Mouse (Mus musculus) large intestine, adult 2 months (tissue): ENCODE measurements around the gene Cldn9. TPM values are rescaled to one million over a fixed set of nuclear protein-coding genes. Genes with fewer than 3 reads are reported as not detected.

ENCODE experiments used
- DNase-seq: peaks from one replicate; pipeline ENCODE4 v3.0.0-alpha.2; 2012; ENCODE audit warnings: low read depth, low spot score
- WGBS: fragments of 180-500 bp; shearing (Covaris S2); methylation state at CpG from one replicate; pipeline ENCODE4 v1.1.7; 2018; 5-methylcytosine and 5-hydroxymethylcytosine counted together
- polyA plus RNA-seq: library from polyadenylated mRNA; depleted of rRNA; stranded (reverse); fragments of >200 nt; gene quantifications from 2 replicates; pipeline ENCODE4 v1.2.3, GENCODE M21; 2012

Cldn9 gene
- polyA plus RNA-seq, 1 experiment: 0.15 TPM

- WGBS: 84% methylated on average over 3 of the region's 3 CpGs
- no peak for DNase-seq
Observed at GRCm38 (mm10) chr17:23682530-23682929, 1.3 kb downstream of the Cldn9 start.

- WGBS: 33% methylated on average over 4 of the region's 4 CpGs
- no peak for DNase-seq
Observed at GRCm38 (mm10) chr17:23682092-23682491, 1.7 kb downstream of the Cldn9 start.

DNA sequence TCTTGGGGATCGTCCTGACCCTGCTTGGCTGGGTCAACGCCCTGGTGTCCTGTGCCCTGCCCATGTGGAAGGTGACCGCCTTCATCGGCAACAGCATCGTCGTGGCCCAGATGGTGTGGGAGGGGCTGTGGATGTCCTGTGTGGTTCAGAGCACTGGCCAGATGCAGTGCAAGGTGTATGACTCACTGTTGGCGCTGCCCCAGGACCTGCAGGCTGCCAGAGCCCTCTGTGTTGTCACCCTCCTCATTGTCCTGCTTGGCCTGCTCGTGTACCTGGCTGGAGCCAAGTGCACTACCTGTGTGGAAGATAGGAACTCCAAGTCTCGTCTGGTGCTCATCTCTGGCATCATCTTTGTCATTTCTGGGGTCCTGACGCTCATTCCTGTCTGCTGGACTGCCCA is 2.7 kb downstream of the Cldn9 start:
- no peak for DNase-seq
- WGBS: 29% methylated on average over 10 of the region's 10 CpGs

- DNase-seq: no peak
- WGBS: 77% methylated on average over 9 of the region's 9 CpGs
Observed at GRCm38 (mm10) chr17:23680336-23680735, 3.5 kb downstream of the Cldn9 start.

GRCm38 (mm10) chr17:23679127-23679835 is 4.5 kb downstream of the Cldn9 start, which contains the start of gene Cldn6:
Gene Cldn6 (plus strand): TSS chr17:23679249.
- DNase-seq: no peak
- WGBS: 15% methylated on average over 38 of the region's 38 CpGs

DNA sequence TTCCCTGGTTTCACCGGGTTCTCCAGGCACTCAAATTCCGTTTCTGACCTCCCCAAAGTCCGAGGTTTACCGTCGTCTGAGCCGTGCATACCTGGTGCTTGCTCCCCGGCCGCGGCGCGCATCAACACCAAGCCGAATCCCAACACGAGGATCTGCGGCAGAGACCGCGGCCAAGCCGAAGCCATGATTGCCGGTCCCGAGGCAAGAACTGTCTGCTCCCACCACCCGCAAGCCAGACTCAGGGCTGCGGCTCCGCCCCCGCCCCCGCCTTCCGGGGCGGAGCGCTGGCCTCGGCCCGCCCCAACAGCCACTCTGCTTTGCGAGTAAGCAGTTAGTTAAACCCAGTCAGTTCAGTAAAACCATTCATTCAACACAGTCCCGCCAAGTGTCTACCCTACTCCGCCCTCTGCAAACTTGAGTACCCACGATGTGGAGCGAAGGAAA is 6.6 kb downstream of the Cldn9 start, which contains the start of gene Tnfrsf12a:
Gene Tnfrsf12a (minus strand): TSS at position 233 of the 444 bp plus-strand sequence.
- WGBS: under 1% methylated on average over 34 of the region's 34 CpGs
- DNase-seq: no peak

DNA sequence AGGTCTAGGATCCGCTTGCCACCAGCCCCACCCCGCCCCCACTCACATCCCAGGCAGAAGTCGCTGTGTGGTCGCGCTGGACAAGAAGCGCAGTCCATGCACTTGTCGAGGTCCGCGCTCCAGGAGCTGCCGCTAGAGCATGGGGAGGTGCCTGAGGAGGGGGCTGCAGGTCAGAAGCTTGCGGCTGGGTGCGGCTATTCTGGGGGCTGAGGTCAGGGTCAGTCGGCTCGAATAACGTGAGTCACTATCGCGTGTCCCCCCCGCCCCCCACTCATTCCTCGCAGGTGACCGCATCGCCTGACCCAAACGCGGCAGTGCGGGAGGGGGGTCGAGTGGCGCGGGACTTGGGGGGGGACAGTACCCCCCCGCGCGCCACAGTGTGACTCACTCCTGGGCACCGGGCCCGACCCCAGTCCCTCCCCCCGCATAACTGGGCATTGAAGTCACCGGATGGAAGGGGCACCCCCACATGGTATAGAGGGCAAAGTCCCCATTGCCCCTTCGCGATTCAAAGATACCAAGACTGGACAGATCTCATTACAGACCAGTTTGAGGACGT is 7.3 kb downstream of the Cldn9 start:
- WGBS: 2% methylated on average over 37 of the region's 37 CpGs
- DNase-seq: no peak

- DNase-seq: no peak
- 15% methylated on average over 15 of the region's 15 CpGs for WGBS
Observed at GRCm38 (mm10) chr17:23675564-23676281, 8.1 kb downstream of the Cldn9 start.

- DNase-seq: no peak
Observed at GRCm38 (mm10) chr17:23675127-23675526, 8.7 kb downstream of the Cldn9 start.

GRCm38 (mm10) chr17:23674271-23674952 is 9.4 kb downstream of the Cldn9 start:
- 32% methylated on average over 9 of the region's 9 CpGs for WGBS
- DNase-seq: no peak

More at GRCm38 (mm10) chr17:23675127-23675526, 8.7 kb downstream of the Cldn9 start:
- 24% methylated on average over 5 of the region's 5 CpGs for WGBS

- DNase-seq: peak; percentile 91
- WGBS: under 1% methylated on average over 45 of the region's 45 CpGs
Observed at GRCm38 (mm10) chr17:23673424-23674073, 10.3 kb downstream of the Cldn9 start, which contains the start of the genes Hcfc1r1 and Thoc6. Gene Hcfc1r1 (plus strand): TSS chr17:23673596. Gene Thoc6 (minus strand): TSS chr17:23673882.

DNA sequence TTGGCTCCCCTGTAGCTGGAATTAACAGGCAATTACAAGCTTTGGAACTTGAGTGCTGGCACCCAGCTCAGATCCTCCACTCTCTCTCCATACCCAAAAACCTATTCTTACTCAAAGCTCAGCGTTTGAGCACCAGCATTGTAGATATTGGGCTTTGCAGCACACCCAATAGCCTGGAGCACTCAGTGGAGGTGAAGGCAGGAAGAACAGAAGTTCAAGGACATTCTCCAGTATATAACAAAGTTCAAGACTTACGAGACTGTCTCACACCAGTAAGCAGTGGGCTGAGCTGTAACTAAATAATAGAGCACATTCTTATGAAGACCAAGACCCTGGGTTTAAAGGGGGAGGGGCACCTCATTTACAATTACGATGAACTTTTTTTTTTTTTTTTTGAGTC is 11.1 kb downstream of the Cldn9 start:
- DNase-seq: no peak
- WGBS: 31% methylated on average over 3 of the region's 3 CpGs

DNA sequence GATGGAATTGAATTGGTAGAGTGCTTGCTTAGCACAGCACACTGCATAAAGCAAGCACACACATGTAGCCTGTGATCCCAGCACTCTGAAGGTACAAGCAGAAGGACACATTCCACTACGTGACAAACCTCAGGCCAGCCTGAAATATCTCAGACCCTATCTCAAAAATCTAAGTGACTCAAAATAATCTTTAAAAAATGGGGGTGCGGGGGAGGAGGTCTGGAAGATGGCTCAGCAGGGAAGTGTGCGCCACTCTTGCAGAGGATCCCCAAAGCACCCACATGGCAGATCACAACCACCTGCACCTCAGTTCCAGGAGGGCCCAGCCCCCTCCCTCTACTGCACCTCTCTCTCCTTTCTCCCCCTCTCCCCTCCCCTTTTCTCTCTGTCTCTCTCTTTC is 12.3 kb downstream of the Cldn9 start:
- 93% methylated on average over 3 of the region's 3 CpGs for WGBS
- no peak for DNase-seq

GRCm38 (mm10) chr17:23670516-23671074 is 13.2 kb downstream of the Cldn9 start:
- WGBS: 91% methylated on average over 7 of the region's 7 CpGs
- no peak for DNase-seq

- WGBS: 89% methylated on average over 14 of the region's 14 CpGs
- no peak for DNase-seq
Observed at GRCm38 (mm10) chr17:23665511-23665910, 18.3 kb downstream of the Cldn9 start.

DNA sequence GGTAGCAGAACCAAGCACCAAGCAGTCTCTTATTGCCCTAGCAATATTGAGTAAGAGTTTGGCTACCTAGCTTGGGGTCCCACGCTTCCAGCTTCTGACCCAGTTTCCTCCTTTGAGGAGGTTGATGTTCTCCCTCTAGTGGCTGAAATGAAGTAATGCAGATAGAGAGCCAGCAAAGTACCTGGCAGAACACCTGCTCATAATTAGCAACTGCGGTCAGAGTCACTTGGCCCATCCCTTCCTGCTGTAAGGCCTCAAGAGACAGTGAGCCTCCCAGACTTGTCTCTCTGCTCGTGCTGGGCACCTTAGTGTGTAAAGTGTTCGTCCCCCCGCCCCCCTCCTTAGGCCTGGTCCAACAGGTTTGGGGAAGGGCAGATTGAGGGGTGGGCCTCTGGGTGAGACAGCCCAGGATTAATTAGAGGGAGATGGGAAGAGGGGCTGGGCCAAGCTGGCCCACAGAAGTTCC is 19.2 kb downstream of the Cldn9 start:
- no peak for DNase-seq
- 9% methylated on average over 5 of the region's 5 CpGs for WGBS

DNA sequence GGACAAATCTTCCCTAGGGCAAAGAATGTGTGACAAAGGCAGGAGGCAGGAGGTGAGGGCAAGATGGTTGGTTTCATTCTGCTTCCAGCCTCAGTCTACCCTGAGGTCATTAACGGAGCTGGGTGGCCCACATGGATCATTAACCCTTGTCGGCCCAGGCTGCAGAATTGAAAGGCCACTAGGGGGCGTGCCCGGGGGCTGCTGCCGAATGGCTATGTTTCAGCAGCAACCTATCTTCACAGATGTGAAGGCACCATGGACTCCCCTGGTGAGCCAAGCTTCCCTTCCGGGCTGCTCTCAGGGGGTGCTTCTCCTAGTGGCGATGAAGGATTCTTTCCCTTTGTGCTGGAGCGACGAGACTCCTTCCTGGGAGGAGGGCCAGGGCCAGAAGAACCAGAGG is 22.3 kb downstream of the Cldn9 start:
- 13% methylated on average over 9 of the region's 9 CpGs for WGBS
- DNase-seq: no peak

DNA sequence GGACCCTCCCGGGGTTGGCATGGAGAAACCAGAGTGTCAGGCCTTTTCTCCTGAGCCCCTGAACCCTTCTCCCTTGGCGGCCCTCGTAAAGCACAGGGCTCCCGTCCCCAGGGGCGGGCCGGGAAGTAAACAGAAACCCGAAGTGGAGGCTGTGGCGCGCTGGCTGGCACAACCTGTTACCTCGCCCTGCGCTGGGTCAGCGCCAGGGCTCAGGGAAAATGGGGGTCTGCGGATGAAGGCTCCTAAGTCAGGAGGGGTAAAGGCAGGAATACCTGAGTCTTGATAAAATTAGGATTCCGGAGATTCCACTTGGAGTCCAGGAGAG is 23.0 kb downstream of the Cldn9 start:
- 1% methylated on average over 14 of the region's 14 CpGs for WGBS
- DNase-seq: no peak
